Mouse (Mus musculus) NIH3T3 (cell line): ENCODE data around the gene Kcnip3.

ENCODE experiments used
- DNase-seq: peaks from one replicate; pipeline ENCODE4 v3.0.0-alpha.2; 2012; ENCODE audit warnings: low read depth

The Kcnip3 gene

DNA sequence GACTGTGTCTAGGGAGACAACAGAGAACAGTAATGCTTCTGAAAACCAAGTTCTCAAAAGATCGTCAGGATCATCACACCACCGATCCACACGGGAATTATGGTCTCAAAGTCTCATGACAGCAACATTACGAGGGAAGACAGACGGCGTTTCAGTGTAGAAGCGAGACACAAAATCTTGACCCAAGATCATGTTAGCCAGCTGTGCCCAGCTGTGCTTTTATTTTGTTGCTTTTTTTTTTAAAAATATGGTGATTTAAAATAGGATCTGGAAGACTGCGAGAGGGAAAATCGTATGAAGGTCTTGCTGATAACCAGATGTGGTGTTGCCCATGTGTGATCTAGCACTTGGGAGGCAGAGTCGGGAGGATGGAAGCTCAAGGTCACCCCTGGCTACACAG lies 51.2 kb downstream of the Kcnip3 start:
- no peak for DNase-seq

- DNase-seq = no peak
These were observed 51.7 kb downstream of the Kcnip3 start for GRCm38 (mm10) chr2:127470183-127470582.

DNA sequence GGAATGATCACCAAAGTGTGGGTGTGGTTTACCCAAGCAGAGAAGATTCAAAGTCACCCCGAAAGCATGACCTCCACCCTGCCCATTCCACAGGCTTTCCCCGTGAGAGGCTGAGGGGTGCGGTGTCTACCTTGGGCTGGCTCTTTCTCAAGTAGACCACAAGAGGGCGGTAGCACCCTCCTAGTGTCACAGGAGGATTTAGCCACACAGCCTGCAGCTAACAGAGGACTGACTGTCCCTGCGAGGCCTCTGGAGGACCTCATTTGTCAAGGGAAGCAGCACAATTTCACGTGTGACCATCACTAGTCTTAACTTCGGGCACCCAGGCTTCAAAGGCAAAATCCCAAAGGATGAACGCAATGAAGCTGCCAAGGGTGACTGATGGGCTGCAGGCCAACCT lies 59.6 kb downstream of the Kcnip3 start:
- peak; percentile 75 for DNase-seq

- DNase-seq = peak; percentile 51
These were observed 60.5 kb downstream of the Kcnip3 start for GRCm38 (mm10) chr2:127461351-127461750.

DNA sequence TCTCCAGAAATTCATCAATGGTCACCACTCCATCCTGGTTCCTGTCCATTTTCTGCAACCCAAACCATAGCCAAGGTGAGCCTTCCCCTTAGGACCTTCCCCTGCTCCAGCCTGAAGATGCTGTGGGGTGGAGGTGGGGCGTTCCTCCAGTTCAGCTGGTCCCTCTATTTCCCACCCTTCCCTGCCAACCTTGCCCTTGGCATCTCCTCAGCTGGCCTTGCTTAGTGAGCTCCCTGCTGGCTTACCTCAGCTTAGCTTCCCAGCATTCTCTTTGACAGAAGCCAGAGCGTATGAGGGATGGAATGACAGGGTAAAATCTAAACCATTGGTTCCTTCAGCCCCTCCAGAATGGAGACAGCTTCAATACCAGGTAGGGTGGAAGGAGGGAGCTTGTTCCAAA lies 62.6 kb downstream of the Kcnip3 start:
- no peak for DNase-seq

GRCm38 (mm10) chr2:127453764-127454163 lies 68.1 kb downstream of the Kcnip3 start:
- DNase-seq = peak; percentile 87

DNA sequence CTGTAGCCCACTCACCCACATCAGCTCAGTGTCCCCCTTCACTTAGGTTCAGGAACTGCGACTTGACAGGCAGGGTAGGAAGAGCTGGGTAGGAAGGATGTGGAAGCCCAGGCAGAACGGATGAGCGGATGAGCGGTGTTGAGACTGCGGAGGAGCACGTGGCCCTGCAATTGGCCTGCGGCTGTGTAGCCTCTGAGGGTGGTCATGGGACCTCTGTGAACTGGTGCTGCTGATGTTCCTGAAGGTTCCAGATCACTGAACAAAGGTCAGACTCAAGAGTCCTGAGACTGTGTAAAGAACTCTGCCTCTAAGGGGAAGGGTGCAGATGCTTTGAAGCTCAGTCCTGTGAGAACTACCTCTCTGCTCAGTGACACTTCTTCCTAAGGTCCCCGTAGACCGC lies 68.8 kb downstream of the Kcnip3 start:
- no peak for DNase-seq

- no peak for DNase-seq
These were observed 70.1 kb downstream of the Kcnip3 start for GRCm38 (mm10) chr2:127451748-127452147.

DNA sequence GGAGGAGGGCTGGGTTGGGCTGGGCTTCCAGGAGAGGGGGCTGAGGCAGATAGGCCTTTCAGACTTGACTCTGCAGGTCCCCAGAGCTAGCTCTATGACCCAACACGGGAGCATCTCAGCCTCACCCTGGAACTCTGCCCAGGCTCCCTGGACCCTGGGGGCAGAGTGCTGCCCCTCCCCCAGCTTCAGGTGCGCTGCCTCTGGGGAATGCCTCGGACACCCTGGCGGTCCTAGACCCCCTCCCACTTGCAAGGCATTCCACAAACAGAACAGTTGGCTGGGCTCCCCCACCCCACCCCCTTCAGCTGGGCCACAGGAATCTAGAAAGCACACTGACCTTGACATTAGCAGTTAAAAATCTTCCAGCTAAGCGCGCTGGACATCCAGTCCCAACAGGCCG lies 72.2 kb downstream of the Kcnip3 start:
- DNase-seq = no peak

DNA sequence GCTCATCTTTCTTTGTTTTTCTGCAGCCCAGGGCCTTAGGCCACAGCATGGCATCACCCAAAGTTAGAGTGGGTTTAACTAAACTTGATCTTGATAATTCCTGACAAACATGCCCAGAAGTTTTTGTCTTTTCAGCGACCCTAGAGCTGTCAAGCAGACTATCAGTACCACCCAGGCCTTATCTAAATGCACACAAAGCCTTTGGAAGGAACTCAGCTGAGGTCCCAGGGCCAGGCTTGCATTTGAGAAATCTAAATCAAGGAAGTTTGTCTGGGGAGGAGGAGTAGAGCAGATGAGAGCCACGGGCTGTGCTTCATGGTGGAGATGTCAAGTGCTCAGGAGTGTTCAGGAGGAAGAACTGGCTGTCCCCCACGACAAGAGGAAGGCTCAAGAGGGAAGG lies 75.0 kb downstream of the Kcnip3 start:
- DNase-seq = no peak

DNA sequence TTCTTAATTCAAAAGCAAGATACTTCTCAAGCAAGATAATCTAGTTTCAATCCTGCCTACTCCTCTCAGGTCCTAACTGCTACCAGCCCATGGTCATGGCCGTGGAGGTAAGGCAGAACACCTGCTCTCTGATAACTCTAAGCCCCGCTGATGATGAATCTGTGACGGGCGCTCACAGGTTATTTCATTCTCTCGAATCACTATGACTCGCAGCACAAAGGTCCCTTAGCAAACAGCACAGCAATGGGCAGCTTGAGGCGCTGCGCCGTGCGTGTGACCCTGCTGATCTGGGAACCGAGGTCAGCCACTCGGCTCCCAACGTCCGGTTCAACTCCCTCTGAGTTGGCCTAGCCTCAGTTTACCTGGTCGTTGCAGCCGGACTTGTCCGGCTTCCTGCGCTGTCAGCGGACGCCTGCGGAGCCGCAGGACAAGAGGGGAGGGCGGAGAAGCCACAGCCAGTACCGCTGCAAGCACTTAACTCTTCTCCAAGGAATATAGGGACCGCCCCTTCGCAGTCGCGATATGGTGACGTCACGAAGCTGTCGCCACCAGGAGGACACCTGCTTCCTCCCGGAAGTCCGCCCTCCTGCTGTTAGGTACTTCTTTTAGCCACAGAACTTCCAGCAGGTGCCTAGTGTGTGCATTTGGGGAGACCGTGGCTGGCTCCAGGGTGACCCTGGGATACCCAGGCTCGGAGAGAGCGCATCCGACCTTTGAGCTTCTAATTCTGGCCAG lies 77.7 kb downstream of the Kcnip3 start, which contains the start of gene Fahd2a:
Fahd2a (minus strand) TSS at position 511 of the 735 bp plus-strand sequence.
- DNase-seq = peak; percentile 84

- DNase-seq = no peak
These were observed 84.2 kb downstream of the Kcnip3 start for GRCm38 (mm10) chr2:127437697-127438096.

GRCm38 (mm10) chr2:127435554-127435953 lies 86.3 kb downstream of the Kcnip3 start:
- DNase-seq = no peak

DNA sequence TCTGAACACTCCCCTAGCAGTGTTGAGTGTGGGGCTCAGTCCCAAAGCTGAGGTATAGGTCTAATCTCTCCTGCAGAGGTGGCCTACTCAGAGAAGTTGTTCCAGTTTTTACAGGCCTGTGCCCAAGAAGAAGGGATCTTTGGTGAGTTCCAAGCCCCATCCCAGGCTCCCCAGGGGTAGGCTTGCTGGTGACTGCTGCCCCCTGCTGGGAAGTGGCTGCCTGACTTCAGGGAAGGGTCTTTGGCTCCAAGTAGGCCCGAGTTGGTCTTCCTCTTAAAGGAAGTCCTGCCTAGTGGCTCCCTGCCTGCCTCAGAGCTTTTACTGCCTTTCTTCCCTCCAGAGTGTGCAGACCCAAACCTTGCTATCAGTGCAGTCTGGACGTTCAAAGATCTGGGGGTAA lies 86.8 kb downstream of the Kcnip3 start:
- peak; percentile 42 for DNase-seq

- no peak for DNase-seq
These were observed 88.2 kb downstream of the Kcnip3 start for GRCm38 (mm10) chr2:127433487-127434295.

DNA sequence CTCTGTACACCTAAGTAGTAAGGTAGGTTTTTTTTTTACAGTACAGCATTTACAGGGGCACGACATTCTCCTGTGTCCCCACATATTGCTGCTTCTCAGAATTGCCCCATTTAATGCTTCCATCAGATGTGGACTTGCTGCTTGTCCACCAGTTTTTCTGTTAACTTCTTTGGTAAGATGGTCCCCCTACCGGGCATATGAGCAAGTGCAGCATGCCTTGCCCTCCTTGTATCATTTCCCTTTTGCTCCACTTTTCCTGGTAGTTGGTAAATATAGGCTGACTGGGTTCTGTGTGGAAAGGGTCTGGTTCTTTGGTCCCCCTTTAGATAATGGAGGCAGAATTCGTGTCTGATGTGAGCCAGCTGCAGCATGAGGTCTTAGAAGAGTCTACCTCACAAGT lies 91.7 kb downstream of the Kcnip3 start:
- DNase-seq = peak; percentile 76

GRCm38 (mm10) chr2:127424977-127425376 lies 96.9 kb downstream of the Kcnip3 start, which contains the start of gene Gpat2:
Gene Gpat2 (plus strand): TSS chr2:127425199.
- DNase-seq = no peak

DNA sequence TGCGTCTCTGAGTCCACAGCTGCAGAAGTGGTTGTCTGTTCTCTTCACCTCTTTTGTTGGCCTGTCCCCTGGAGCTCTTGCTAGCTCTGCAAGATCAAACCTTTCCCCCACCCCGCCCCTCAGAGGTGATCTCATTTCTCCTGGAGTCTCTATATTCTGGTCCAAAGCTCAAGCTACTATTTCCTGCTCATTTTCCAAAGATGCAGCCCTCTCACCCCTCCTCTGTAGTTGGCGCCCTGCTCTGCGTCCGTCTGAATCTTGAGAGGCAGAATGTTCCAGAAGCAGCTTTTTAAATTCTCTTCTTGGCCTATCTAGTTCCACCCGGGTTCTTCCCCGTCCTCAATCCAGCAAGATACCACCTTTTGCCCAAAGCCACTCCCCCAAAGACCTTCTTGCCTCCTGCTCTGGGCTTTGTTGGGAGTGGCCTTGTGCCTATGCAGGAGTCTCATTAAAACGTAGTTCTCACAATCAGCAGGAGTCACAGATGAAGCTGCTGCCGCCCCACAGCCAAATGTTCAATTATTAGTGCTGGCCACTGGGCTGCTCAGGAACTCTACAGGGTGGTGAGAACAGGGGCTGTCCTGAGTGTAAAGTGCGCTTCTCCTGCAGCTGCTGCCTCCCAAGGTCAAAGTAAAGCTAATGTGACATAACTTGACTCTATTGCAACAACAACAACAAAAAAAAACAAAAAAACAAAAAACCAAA lies 103.5 kb downstream of the Kcnip3 start:
- DNase-seq = no peak

- DNase-seq = no peak
These were observed 105.2 kb downstream of the Kcnip3 start for GRCm38 (mm10) chr2:127416706-127417105.

- DNase-seq = no peak
These were observed 106.1 kb downstream of the Kcnip3 start for GRCm38 (mm10) chr2:127415806-127416205.

GRCm38 (mm10) chr2:127411126-127411525 lies 110.8 kb downstream of the Kcnip3 start:
- DNase-seq = no peak
